Mouse (Mus musculus) forebrain, embryonic 16.5 days (tissue): Measurements from ENCODE around the gene Nrros. TPM values are rescaled to one million over a fixed set of nuclear protein-coding genes. Genes with fewer than 3 reads are reported as not detected.

Experiments used
- ATAC-seq: fragments of 200-750 bp; cut with Nextera tagmentation; 2 replicates; pipeline ENCODE4 v1.8.0; 2017; ENCODE audit warnings: mild to moderate bottlenecking, moderate library complexity
- H3K27ac ChIP-seq: fragments of 300-500 bp; sonication (generic); 2 replicates; pipeline ENCODE4 v1.5.1; 2014; ENCODE audit warnings: low read length, control low read depth
- H3K27me3 ChIP-seq: fragments of 300-500 bp; sonication (generic); replicated peaks from 2 replicates; pipeline ENCODE4 v1.6.1; 2014; ENCODE audit warnings: low read length; ENCODE audit not compliant: control insufficient read depth, insufficient read depth
- H3K36me3 ChIP-seq: fragments of 300-500 bp; sonication (generic); 2 replicates; pipeline ENCODE4 v1.6.1; 2014; ENCODE audit not compliant: control insufficient read depth, insufficient read depth
- H3K4me1 ChIP-seq: fragments of 300-500 bp; sonication (generic); replicated peaks from 2 replicates; pipeline ENCODE4 v1.6.1; 2014; ENCODE audit warnings: low read length; ENCODE audit not compliant: control insufficient read depth, insufficient read depth
- H3K4me2 ChIP-seq: fragments of 300-500 bp; sonication (generic); 2 replicates; pipeline ENCODE4 v1.6.1; 2014; ENCODE audit warnings: mild to moderate bottlenecking, low read length, control low read depth
- H3K4me3 ChIP-seq: fragments of 300-500 bp; sonication (generic); replicated peaks from 2 replicates; pipeline ENCODE4 v1.5.1; 2014; ENCODE audit warnings: mild to moderate bottlenecking, low read length, control low read depth
- H3K9ac ChIP-seq: fragments of 300-500 bp; sonication (generic); replicated peaks from 2 replicates; pipeline ENCODE4 v1.6.1; 2014; ENCODE audit warnings: low read depth, low read length, control low read depth
- H3K9me3 ChIP-seq: fragments of 300-500 bp; sonication (generic); 2 replicates; pipeline ENCODE4 v1.6.1; 2016; ENCODE audit warnings: low read length; ENCODE audit not compliant: control insufficient read depth
- WGBS: fragments of 180-500 bp; shearing (Covaris S2); extraction: QIAGEN DNeasy Blood & Tissue Kit; methylation state at CpG from one replicate; pipeline ENCODE4 v1.1.7; 2014; 5-methylcytosine and 5-hydroxymethylcytosine counted together
- polyA plus RNA-seq: library from polyadenylated mRNA; unstranded; fragments of >200 nt; fragmentation: Nextera tagmentation; extraction: Ambion mirVana; gene quantifications from 2 replicates; pipeline ENCODE4 v1.2.1, GENCODE M21; 2015

Nrros gene
- polyA plus RNA-seq, 1 experiment from 2014 or later = 9.0 TPM

- WGBS = 68% methylated on average over 15 of the region's 15 CpGs
- Histone ChIP-seq H3K4me1 (no peaks in the 10 kb centered on the region), H3K27ac (no peak overlapping the region), H3K9me3 (no peaks in the 10 kb centered on the region), H3K27me3 (no peaks in the 10 kb centered on the region), H3K36me3 (peaks cover 10% of the 10 kb centered on the region; the same call in 1 of the 2 replicates), H3K9ac (no peak overlapping the region), H3K4me2 (no peak overlapping the region), H3K4me3 (no peak overlapping the region)
- ATAC-seq = no peak
These were observed 54.3 kb downstream of the Nrros start for GRCm38 (mm10) chr16:32110951-32111699.

- peaks cover 20% of the 10 kb centered on the region for H3K36me3 ChIP-seq
- H3K4me1 ChIP-seq = no peaks in the 10 kb centered on the region
- no peak for ATAC-seq
- WGBS = 89% methylated on average over 2 of the region's 2 CpGs
- H3K4me3 ChIP-seq = no peak overlapping the region
- no peaks in the 10 kb centered on the region; the same call in 1 of the 2 replicates for H3K9me3 ChIP-seq
- H3K27me3 ChIP-seq = no peaks in the 10 kb centered on the region
- no peak overlapping the region for H3K27ac ChIP-seq
- no peak overlapping the region for H3K9ac ChIP-seq
- H3K4me2 ChIP-seq = no peak overlapping the region
These were observed 56.8 kb downstream of the Nrros start for GRCm38 (mm10) chr16:32108578-32108977.

- Histone ChIP-seq H3K4me1 (no peaks in the 10 kb centered on the region), H3K36me3 (peaks cover 22% of the 10 kb centered on the region), H3K27me3 (no peaks in the 10 kb centered on the region), H3K9me3 (no peaks in the 10 kb centered on the region; the same call in 1 of the 2 replicates), H3K4me2 (no peak overlapping the region), H3K27ac (no peak overlapping the region), H3K4me3 (no peak overlapping the region), H3K9ac (no peak overlapping the region)
- 83% methylated on average over 7 of the region's 7 CpGs for WGBS
- ATAC-seq = no peak
These were observed 57.2 kb downstream of the Nrros start for GRCm38 (mm10) chr16:32108170-32108569.

GRCm38 (mm10) chr16:32107342-32108045 lies 57.9 kb downstream of the Nrros start:
- H3K4me1 ChIP-seq = no peaks in the 10 kb centered on the region
- peaks cover 22% of the 10 kb centered on the region for H3K36me3 ChIP-seq
- no peak overlapping the region for H3K4me3 ChIP-seq
- no peak overlapping the region for H3K4me2 ChIP-seq
- no peak overlapping the region for H3K9ac ChIP-seq
- no peaks in the 10 kb centered on the region for H3K27me3 ChIP-seq
- WGBS = 95% methylated on average over 12 of the region's 12 CpGs
- no peak overlapping the region for H3K27ac ChIP-seq
- no peak for ATAC-seq
- no peaks in the 10 kb centered on the region; the same call in 1 of the 2 replicates for H3K9me3 ChIP-seq

GRCm38 (mm10) chr16:32105698-32106097 lies 59.7 kb downstream of the Nrros start:
- Histone ChIP-seq H3K36me3 (peaks cover 24% of the 10 kb centered on the region), H3K27me3 (no peaks in the 10 kb centered on the region), H3K4me2 (no peak overlapping the region), H3K9me3 (no peaks in the 10 kb centered on the region; the same call in 1 of the 2 replicates), H3K4me1 (no peaks in the 10 kb centered on the region), H3K4me3 (no peak overlapping the region), H3K9ac (no peak overlapping the region), H3K27ac (no peak overlapping the region)
- 91% methylated on average over 1 of the region's 1 CpGs for WGBS
- ATAC-seq = no peak

- no peak for ATAC-seq
- Histone ChIP-seq H3K9me3 (no peaks in the 10 kb centered on the region; the same call in 1 of the 2 replicates), H3K9ac (no peak overlapping the region), H3K4me3 (no peak overlapping the region), H3K36me3 (peaks cover 20% of the 10 kb centered on the region), H3K4me1 (peaks cover 19% of the 10 kb centered on the region), H3K27me3 (no peaks in the 10 kb centered on the region), H3K27ac (no peak overlapping the region), H3K4me2 (no peak overlapping the region)
- 86% methylated on average over 13 of the region's 13 CpGs for WGBS
These were observed 63.1 kb downstream of the Nrros start for GRCm38 (mm10) chr16:32102295-32102694.

- H3K4me3 ChIP-seq = peak within 1 kb of the TSS; percentile 99
- H3K4me2 ChIP-seq = peak within 1 kb of the TSS; percentile 86
- no peaks in the 10 kb centered on the region for H3K27me3 ChIP-seq
- ATAC-seq = peak; percentile 97
- 0 out of 2 replicates have a peak, but pooled peaks cover 8% of the 10 kb centered on the region for H3K36me3 ChIP-seq
- H3K9ac ChIP-seq = peak within 1 kb of the TSS; percentile 95
- no peaks in the 10 kb centered on the region for H3K9me3 ChIP-seq
- H3K27ac ChIP-seq = peak within 1 kb of the TSS; percentile 71
- H3K4me1 ChIP-seq = peaks cover 19% of the 10 kb centered on the region
- WGBS = under 1% methylated on average over 34 of the region's 34 CpGs
These were observed 65.7 kb downstream of the Nrros start, which contains the start of the genes Pigx and Cep19 for GRCm38 (mm10) chr16:32099638-32100150. Gene Pigx, minus strand, starts transcription at chr16:32099740. Gene Cep19, plus strand, starts transcription at chr16:32099800.

GRCm38 (mm10) chr16:32098897-32099637 lies 66.3 kb downstream of the Nrros start:
- peak overlapping the region; percentile 86 for H3K4me2 ChIP-seq
- H3K27me3 ChIP-seq = no peaks in the 10 kb centered on the region
- H3K27ac ChIP-seq = peak overlapping the region; percentile 71
- ATAC-seq = peak; percentile 59
- 0 out of 2 replicates have a peak, but pooled peaks cover 8% of the 10 kb centered on the region for H3K36me3 ChIP-seq
- no peaks in the 10 kb centered on the region for H3K9me3 ChIP-seq
- peak overlapping the region; percentile 99 for H3K4me3 ChIP-seq
- WGBS = under 1% methylated on average over 39 of the region's 39 CpGs
- H3K4me1 ChIP-seq = peaks cover 19% of the 10 kb centered on the region
- H3K9ac ChIP-seq = peak overlapping the region; percentile 95
